Mouse (Mus musculus) heart, postnatal 0 days (tissue): ENCODE results near the gene Bicral. TPM values are rescaled to one million over a fixed set of nuclear protein-coding genes. Genes with fewer than 3 reads are reported as not detected.

Source experiments
- ATAC-seq: fragments of 200-750 bp; cut with Nextera tagmentation; 2 replicates; pipeline ENCODE4 v1.8.0; 2017; ENCODE audit warnings: low read depth, moderate number of reproducible peaks, moderate library complexity; ENCODE audit not compliant: insufficient read depth
- DNase-seq: peaks from one replicate; pipeline ENCODE4 v3.0.0-alpha.2; 2016; ENCODE audit warnings: low spot score
- H3K27ac ChIP-seq: fragments of 300-500 bp; sonication (generic); 2 replicates; pipeline ENCODE4 v1.5.1; 2014; ENCODE audit warnings: low read depth, mild to moderate bottlenecking
- H3K27me3 ChIP-seq: fragments of 300-500 bp; sonication (generic); 2 replicates; pipeline ENCODE4 v1.6.1; 2014; ENCODE audit warnings: low read length, mixed read lengths; ENCODE audit not compliant: control insufficient read depth, insufficient read depth
- H3K36me3 ChIP-seq: fragments of 300-500 bp; sonication (generic); replicated peaks from 2 replicates; pipeline ENCODE4 v1.6.1; 2014; ENCODE audit warnings: low read length, mixed read lengths; ENCODE audit not compliant: control insufficient read depth, insufficient read depth
- H3K4me1 ChIP-seq: fragments of 300-500 bp; sonication (generic); 2 replicates; pipeline ENCODE4 v1.6.1; 2014; ENCODE audit warnings: antibody characterized with exemption; ENCODE audit not compliant: control insufficient read depth, insufficient read depth
- H3K4me2 ChIP-seq: fragments of 300-500 bp; sonication (generic); 2 replicates; pipeline ENCODE4 v1.6.1; 2014; ENCODE audit warnings: low read depth, mild to moderate bottlenecking, low read length, moderate library complexity
- H3K4me3 ChIP-seq: fragments of 300-500 bp; sonication (generic); 2 replicates; pipeline ENCODE4 v1.5.1; 2014; ENCODE audit warnings: low read depth, low read length
- H3K9ac ChIP-seq: fragments of 300-500 bp; sonication (generic); replicated peaks from 2 replicates; pipeline ENCODE4 v1.6.1; 2014; ENCODE audit warnings: low read depth, low read length, mixed read lengths
- H3K9me3 ChIP-seq: fragments of 300-500 bp; sonication (generic); replicated peaks from 2 replicates; pipeline ENCODE4 v1.6.1; 2016; ENCODE audit warnings: low read length; ENCODE audit not compliant: control insufficient read depth
- CTCF ChIP-seq: IDR thresholded peaks from 2 replicates; pipeline ENCODE4 v1.5.1; 2016; ENCODE audit warnings: antibody characterized with exemption, control low read depth, low read depth
- EP300 ChIP-seq: IDR thresholded peaks from 2 replicates; pipeline ENCODE4 v1.6.1; 2016; ENCODE audit warnings: antibody characterized with exemption, low read depth
- WGBS: fragments of 180-500 bp; shearing (Covaris S2); extraction: QIAGEN DNeasy Blood & Tissue Kit; methylation state at CpG from one replicate; pipeline ENCODE4 v1.1.7; 2014; 5-methylcytosine and 5-hydroxymethylcytosine counted together
- polyA plus RNA-seq: library from polyadenylated mRNA; unstranded; fragments of >200 nt; fragmentation: Nextera tagmentation; extraction: Ambion mirVana; gene quantifications from 2 replicates; pipeline ENCODE4 v1.2.1, GENCODE M21; 2015
- total RNA-seq: library from RNA; depleted of rRNA; stranded (reverse); fragments of >200 nt; gene quantifications from 2 replicates; pipeline ENCODE4 v1.2.3, GENCODE M21; 2014; ENCODE audit warnings: low replicate concordance

Bicral gene
- total and polyA plus RNA-seq, 2 experiments from 2014 or later: 1.8 to 3.6 TPM

- ATAC-seq (peak; percentile 21; the same call in 1 of the 2 replicates), DNase-seq (no peak)
- TF ChIP-seq EP300 (no peak), CTCF (no peak)
- 0 out of 2 replicates have a peak, but pooled peaks cover 9% of the 10 kb centered on the region for H3K4me1 ChIP-seq
- H3K9ac ChIP-seq: peak overlapping the region; percentile 79
- 3% methylated on average over 11 of the region's 11 CpGs for WGBS
- H3K27me3 ChIP-seq: no peaks in the 10 kb centered on the region
- peak overlapping the region; percentile 70 for H3K4me3 ChIP-seq
- H3K9me3 ChIP-seq: no peaks in the 10 kb centered on the region
- H3K27ac ChIP-seq: peak overlapping the region; percentile 78
- H3K36me3 ChIP-seq: peaks cover 40% of the 10 kb centered on the region
- peak overlapping the region; percentile 81 for H3K4me2 ChIP-seq
Observed at GRCm38 (mm10) chr17:46781876-46782275, 76.4 kb downstream of the Bicral start.

- Histone ChIP-seq H3K4me2 (no peak overlapping the region), H3K36me3 (peaks cover 65% of the 10 kb centered on the region), H3K9me3 (no peaks in the 10 kb centered on the region), H3K4me3 (no peak overlapping the region), H3K27me3 (no peaks in the 10 kb centered on the region), H3K4me1 (0 out of 2 replicates have a peak, but pooled peaks cover under 1% of the 10 kb centered on the region), H3K27ac (no peak overlapping the region), H3K9ac (no peak overlapping the region)
- no peak for ATAC-seq
- WGBS: 68% methylated on average over 3 of the region's 3 CpGs
- TF ChIP-seq CTCF (no peak), EP300 (no peak)
- no peak for DNase-seq
Observed at GRCm38 (mm10) chr17:46776087-46776486, 82.2 kb downstream of the Bicral start.

- Histone ChIP-seq H3K9me3 (no peaks in the 10 kb centered on the region), H3K27me3 (no peaks in the 10 kb centered on the region), H3K4me3 (no peak overlapping the region), H3K36me3 (peaks cover 57% of the 10 kb centered on the region), H3K4me2 (no peak overlapping the region), H3K9ac (no peak overlapping the region), H3K4me1 (no peaks in the 10 kb centered on the region), H3K27ac (no peak overlapping the region)
- WGBS: 90% methylated on average over 9 of the region's 9 CpGs
- ATAC-seq (no peak), DNase-seq (no peak)
- TF ChIP-seq EP300 (no peak), CTCF (no peak)
Observed at GRCm38 (mm10) chr17:46775070-46775469, 83.2 kb downstream of the Bicral start.

DNA sequence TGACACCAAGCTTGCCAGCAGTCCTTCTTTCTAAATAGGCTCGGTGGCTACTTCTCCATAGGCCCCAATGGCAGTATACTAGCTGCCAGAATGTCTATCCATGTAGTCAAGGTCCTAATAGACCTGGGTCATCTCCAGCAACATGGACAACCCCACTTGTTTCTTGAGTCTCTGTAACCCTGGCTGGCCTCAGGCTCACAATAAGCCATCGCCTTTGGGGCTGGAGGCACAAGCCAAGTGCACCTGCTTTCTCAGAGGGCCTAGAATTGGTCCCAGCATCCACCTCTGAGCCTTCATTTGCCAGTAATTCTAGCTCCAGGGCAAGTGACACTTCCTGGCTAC, 84.2 kb downstream of the Bicral start:
- Histone ChIP-seq H3K9me3 (no peaks in the 10 kb centered on the region), H3K9ac (no peak overlapping the region), H3K4me3 (no peak overlapping the region), H3K27ac (no peak overlapping the region), H3K36me3 (peaks cover 47% of the 10 kb centered on the region), H3K4me1 (no peaks in the 10 kb centered on the region), H3K4me2 (no peak overlapping the region), H3K27me3 (no peaks in the 10 kb centered on the region)
- ATAC-seq (no peak), DNase-seq (no peak)
- 38% methylated on average over 2 of the region's 2 CpGs for WGBS
- TF ChIP-seq CTCF: no peak
- no peak for TF ChIP-seq EP300

GRCm38 (mm10) chr17:46773278-46774130, 84.8 kb downstream of the Bicral start:
- peak overlapping the region; percentile 77 for H3K9ac ChIP-seq
- DNase-seq: no peak
- 12% methylated on average over 19 of the region's 20 CpGs for WGBS
- no peak for TF ChIP-seq CTCF
- TF ChIP-seq EP300: no peak
- H3K27me3 ChIP-seq: no peaks in the 10 kb centered on the region
- no peak for ATAC-seq
- H3K27ac ChIP-seq: peak overlapping the region; percentile 88
- H3K4me2 ChIP-seq: peak overlapping the region; percentile 97
- H3K9me3 ChIP-seq: no peaks in the 10 kb centered on the region
- H3K4me1 ChIP-seq: no peaks in the 10 kb centered on the region
- peak overlapping the region; percentile 97 for H3K4me3 ChIP-seq
- H3K36me3 ChIP-seq: peaks cover 41% of the 10 kb centered on the region
